Mouse (Mus musculus) lung, adult 2 months (tissue): ENCODE measurements around the gene Prkag3. TPM values are rescaled to one million over a fixed set of nuclear protein-coding genes. Genes with fewer than 3 reads are reported as not detected.

ENCODE experiments used
- DNase-seq: peaks from one replicate; pipeline ENCODE4 v3.0.0; 2022
- H3K4me1 ChIP-seq: fragments of 200-500 bp; 2 replicates; pipeline ENCODE4 v1.6.1; 2011; ENCODE audit warnings: low read length; ENCODE audit not compliant: control insufficient read depth, insufficient read depth
- H3K4me3 ChIP-seq: fragments of 200-500 bp; replicated peaks from 2 replicates; pipeline ENCODE3; 2011; ENCODE audit warnings: low read depth, mild to moderate bottlenecking, control low read depth, low read length; ENCODE audit errors: extremely low read depth
- CTCF ChIP-seq: fragments of 200-500 bp; IDR thresholded peaks from 2 replicates; pipeline ENCODE4 v1.5.1; 2011; ENCODE audit warnings: mild to moderate bottlenecking, low read length, control low read depth; ENCODE audit not compliant: insufficient read depth
- POLR2A ChIP-seq: fragments of 200-500 bp; IDR thresholded peaks from 2 replicates; pipeline ENCODE4 v1.6.1; 2011; ENCODE audit warnings: low read depth, mild to moderate bottlenecking, control low read depth, low read length, borderline replicate concordance; ENCODE audit errors: extremely low read depth
- WGBS: fragments of 180-500 bp; shearing (Covaris S2); methylation state at CpG from one replicate; pipeline ENCODE4 v1.1.7; 2018; 5-methylcytosine and 5-hydroxymethylcytosine counted together
- polyA plus RNA-seq: library from polyadenylated mRNA; depleted of rRNA; stranded (reverse); fragments of >200 nt; gene quantifications from 2 replicates; pipeline ENCODE4 v1.2.3, GENCODE M21; 2012

Prkag3 gene
- polyA plus RNA-seq, 1 experiment = 11.4 TPM

- peaks cover 7% of the 10 kb centered on the region; the same call in 1 of the 2 replicates for H3K4me1 ChIP-seq
- TF ChIP-seq CTCF (0 out of 2 replicates have a peak, but pooled peaks have one; percentile 21), POLR2A (no peak)
- WGBS = 2% methylated on average over 67 of the region's 67 CpGs
- peak; percentile 43 for DNase-seq
- H3K4me3 ChIP-seq = peak overlapping the region; percentile 43
These were observed 35.2 kb upstream of the Prkag3 start for GRCm38 (mm10) chr1:74784041-74784759.

- Histone ChIP-seq H3K4me1 (peaks cover 7% of the 10 kb centered on the region; the same call in 1 of the 2 replicates), H3K4me3 (no peak overlapping the region)
- no peak for DNase-seq
- WGBS = 12% methylated on average over 13 of the region's 13 CpGs
- TF ChIP-seq POLR2A = no peak
- TF ChIP-seq CTCF = no peak
These were observed 34.5 kb upstream of the Prkag3 start for GRCm38 (mm10) chr1:74783554-74783953.

GRCm38 (mm10) chr1:74782045-74782444, 33.0 kb upstream of the Prkag3 start:
- WGBS = 15% methylated on average over 14 of the region's 14 CpGs
- Histone ChIP-seq H3K4me1 (peaks cover 7% of the 10 kb centered on the region; the same call in 1 of the 2 replicates), H3K4me3 (no peak overlapping the region)
- no peak for TF ChIP-seq POLR2A
- no peak for TF ChIP-seq CTCF
- DNase-seq = no peak

GRCm38 (mm10) chr1:74778934-74779486, 30.0 kb upstream of the Prkag3 start:
- Histone ChIP-seq H3K4me3 (no peak overlapping the region), H3K4me1 (peaks cover 2% of the 10 kb centered on the region; the same call in 1 of the 2 replicates)
- WGBS = 46% methylated on average over 3 of the region's 3 CpGs
- no peak for DNase-seq
- TF ChIP-seq CTCF (no peak), POLR2A (no peak)

GRCm38 (mm10) chr1:74775816-74776215, 26.8 kb upstream of the Prkag3 start:
- 28% methylated on average over 5 of the region's 5 CpGs for WGBS
- Histone ChIP-seq H3K4me3 (no peak overlapping the region), H3K4me1 (peaks cover 15% of the 10 kb centered on the region; the same call in 1 of the 2 replicates)
- DNase-seq = no peak
- no peak for TF ChIP-seq POLR2A
- TF ChIP-seq CTCF = no peak

- WGBS = 40% methylated on average over 7 of the region's 7 CpGs
- TF ChIP-seq POLR2A (no peak), CTCF (no peak)
- Histone ChIP-seq H3K4me3 (no peak overlapping the region), H3K4me1 (peaks cover 15% of the 10 kb centered on the region; the same call in 1 of the 2 replicates)
- no peak for DNase-seq
These were observed 25.0 kb upstream of the Prkag3 start for GRCm38 (mm10) chr1:74774062-74774461.

GRCm38 (mm10) chr1:74773136-74773535, 24.1 kb upstream of the Prkag3 start:
- DNase-seq = peak; percentile 73
- TF ChIP-seq CTCF (no peak), POLR2A (no peak)
- under 1% methylated on average over 15 of the region's 15 CpGs for WGBS
- no peak overlapping the region for H3K4me3 ChIP-seq
- H3K4me1 ChIP-seq = peaks cover 15% of the 10 kb centered on the region; the same call in 1 of the 2 replicates

GRCm38 (mm10) chr1:74771931-74772620, 23.1 kb upstream of the Prkag3 start:
- H3K4me1 ChIP-seq = peaks cover 15% of the 10 kb centered on the region; the same call in 1 of the 2 replicates
- WGBS = 1% methylated on average over 47 of the region's 51 CpGs
- peak overlapping the region; percentile 32 for H3K4me3 ChIP-seq
- TF ChIP-seq POLR2A (no peak), CTCF (no peak)
- DNase-seq = no peak

- H3K4me1 ChIP-seq = peaks cover 15% of the 10 kb centered on the region; the same call in 1 of the 2 replicates
- peak within 1 kb of the TSS; percentile 32 for H3K4me3 ChIP-seq
- WGBS = 0% methylated on average over 3 of the region's 8 CpGs
- TF ChIP-seq POLR2A (no peak), CTCF (no peak)
- no peak for DNase-seq
These were observed 22.7 kb upstream of the Prkag3 start, which contains the start of gene Wnt6 for GRCm38 (mm10) chr1:74771845-74771930. Wnt6 (plus strand) TSS chr1:74771892.
